Mouse (Mus musculus): ENCODE results near the gene Prpf8. TPM values are rescaled to one million over a fixed set of nuclear protein-coding genes. Genes with fewer than 3 reads are reported as not detected.

Gene Prpf8
- polyA plus RNA-seq (2012; rRNA removed), result 48.5 and 53.9 TPM in 2 replicates

DNA sequence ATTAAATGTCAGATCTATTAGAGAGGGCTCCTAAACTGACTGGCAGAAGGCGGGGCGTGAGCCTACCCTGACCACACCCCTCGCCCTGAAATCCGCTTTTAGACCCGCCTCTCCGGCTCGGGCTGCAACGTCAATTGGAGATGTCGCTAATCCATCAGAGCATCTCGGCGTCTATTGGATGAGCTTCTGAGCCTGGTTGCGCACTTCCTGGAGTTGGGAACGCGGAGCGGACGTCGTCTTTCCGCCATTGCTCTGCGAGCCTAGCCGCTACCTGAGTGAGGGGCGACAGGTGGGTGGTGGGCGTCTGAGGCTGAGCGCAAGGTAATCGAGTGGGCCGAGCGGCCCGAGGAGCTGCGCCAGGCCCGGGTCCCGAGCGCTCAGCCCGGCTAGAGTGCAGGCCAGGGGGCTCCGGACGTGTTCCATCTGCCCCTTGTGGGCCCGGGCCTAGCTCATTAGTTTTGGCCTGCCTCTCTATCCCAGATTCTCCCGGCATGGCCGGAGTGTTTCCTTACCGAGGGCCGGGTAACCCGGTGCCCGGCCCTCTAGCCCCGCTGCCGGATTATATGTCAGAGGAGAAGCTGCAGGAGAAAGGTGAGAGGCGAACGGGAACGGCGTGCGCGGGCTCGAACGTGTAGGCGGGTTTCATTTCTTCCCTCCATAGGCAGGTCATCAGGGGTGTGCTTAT lies at the start of gene Prpf8:
Prpf8 (plus strand) TSS at position 216 of the 685 bp plus-strand sequence.

DNA sequence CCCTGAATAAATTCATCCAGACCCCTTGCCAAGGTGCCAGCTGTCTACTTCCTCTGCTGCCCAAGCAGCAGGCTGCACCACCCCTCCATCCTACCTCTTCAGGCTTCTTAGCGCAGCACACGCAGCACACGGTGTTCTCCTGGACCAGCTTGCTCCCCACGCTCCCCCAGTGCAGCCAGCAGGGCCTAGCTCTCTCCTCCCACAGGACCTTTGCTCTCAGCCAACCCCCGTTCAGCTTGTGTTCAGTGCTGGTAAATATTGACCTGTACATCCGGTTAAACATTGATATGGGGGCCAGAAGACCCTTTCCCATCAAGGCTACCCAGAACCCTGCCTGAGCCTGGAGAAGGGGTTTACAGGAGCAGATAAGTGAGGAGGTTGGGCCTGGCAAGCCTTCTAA lies 47.3 kb upstream of the Prpf8 start, which contains the start of gene Serpinf2:
Serpinf2 (minus strand) TSS at position 229 of the 400 bp plus-strand sequence.

DNA sequence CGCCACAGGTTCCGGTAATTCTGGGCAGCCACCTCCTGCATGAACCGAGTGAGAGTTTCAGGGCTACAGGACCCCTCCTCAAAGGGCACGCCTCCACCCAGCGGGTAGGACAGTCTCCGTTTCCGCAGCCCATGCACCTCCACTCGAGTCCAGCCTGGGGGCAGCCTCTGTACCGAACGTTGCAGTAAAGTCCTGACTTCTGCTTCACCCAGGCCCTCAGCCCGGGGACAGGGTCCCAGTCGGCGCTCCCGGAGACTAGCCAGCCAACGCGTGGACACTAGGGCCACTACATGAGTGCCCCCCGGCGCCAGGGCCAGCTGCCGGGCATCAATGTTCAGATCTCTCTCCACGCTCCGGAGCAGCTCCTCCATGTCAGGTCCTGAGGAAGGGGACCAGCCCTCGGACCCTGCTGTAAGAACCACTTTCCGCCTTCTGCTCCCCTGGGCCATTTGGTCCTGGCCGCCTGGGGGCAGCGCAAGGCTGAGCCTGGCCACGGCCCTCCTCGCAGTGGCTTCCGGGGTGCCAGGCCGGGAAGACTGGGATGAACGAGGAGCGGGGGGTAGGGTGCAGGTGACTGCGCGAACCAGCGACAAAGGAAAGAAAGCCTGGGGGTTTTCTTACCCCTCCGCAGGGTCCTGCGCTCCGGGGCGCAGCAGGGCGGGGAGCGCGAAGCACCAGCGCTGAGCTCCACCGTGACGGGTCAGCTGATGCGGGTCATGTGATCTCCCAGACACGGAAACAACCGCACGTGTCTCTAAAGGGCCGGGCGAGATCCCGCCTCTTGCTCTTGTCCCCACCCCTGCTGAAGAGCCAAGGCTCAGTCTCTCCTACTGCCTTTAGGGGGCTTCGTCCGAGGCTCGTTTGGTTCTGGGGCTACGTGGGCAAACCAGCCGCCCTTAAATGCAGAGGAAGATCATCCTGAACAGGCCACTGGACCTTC lies 32.4 kb upstream of the Prpf8 start, which contains the start of gene Wdr81:
Wdr81 (minus strand) TSS at position 727 of the 940 bp plus-strand sequence.

DNA sequence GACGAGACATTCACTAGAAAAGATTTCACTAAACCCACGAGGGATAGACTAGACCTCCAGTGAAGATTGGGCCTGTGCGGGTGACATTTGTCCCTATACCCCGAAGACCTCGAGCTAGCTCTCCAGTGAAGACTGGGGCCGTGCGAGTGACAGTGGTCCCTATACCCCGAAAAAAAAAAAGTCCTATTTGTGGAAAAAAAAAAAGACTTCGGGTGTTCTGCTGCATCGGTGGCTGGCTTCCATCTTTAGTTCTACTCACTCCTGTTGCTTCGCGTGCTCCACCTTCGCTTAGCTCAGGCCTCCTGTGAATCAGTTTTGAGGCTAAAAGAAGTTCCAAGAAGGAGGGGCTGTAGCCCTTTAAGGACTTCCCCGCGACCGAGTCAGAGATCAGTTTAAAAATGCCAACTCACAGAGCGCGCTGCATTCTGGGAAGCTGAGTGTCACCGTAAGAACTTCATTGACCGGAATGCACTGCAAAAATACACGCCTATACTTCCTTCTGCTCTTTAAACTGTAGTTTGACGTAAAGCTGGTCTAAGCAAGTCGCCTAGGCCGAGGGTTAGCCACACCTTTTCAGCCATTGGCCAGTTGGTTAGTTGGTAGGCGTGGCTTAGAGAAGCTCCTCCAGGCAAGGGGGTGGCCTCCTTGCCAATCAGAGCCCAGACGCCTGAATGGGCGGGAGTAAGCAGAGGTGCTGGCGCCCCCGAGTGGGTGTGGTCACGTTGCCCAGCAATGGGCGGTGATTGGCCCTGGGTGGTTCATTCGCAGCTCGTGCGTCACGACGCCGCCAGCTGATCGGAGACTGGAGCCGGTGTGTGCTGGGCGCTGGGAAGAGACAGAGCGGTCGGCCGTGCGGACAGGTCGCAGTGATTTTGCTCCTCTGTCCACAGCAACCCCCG lies 25.5 kb upstream of the Prpf8 start, which contains the start of gene Tlcd2:
Tlcd2 (plus strand) TSS at position 872 of the 899 bp plus-strand sequence.

DNA sequence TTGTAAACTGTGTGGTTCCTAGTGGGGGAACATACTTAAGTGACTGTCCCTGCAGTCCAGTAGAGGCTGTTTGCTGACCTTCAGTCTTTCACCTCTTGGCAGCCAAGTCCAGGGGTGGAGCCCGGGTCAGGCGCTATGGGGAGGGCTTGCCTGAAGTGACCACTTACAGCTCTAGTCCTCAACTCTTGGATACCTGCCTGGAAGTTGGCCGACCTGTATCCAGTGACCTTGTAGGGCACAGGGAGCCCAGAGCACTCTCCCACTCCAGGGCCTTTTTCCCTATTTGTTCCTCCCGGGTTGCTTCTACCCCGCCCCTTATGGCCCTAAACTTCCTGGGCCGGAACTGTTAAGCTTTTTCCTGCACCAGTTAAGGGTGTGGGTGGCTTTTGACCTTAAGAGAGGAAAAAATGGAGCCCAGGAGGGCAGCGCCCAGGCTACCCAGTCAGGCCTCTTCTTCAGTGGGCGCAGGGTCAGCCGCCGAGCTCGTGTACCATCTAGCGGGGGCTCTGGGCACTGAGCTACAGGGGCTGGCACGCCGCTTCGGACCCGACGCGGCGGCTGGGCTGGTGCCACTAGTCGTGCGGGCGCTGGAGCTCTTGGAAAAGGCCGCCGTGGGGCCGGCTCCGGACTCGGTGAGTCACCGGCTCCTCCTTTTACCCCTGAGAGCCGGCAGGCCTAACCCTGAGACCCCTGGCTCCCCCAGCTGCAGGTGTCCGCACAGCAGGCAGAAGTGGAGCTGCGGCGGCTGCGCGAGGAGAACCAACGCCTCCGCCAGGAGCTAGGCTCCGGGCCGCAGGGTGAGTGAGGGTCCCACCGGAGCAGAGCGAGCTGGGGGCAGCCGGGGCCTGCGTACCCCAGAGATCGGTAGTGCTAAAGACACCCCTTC lies 23.4 kb downstream of the Prpf8 start, which contains the start of gene Rilp:
Rilp (plus strand) TSS at position 354 of the 886 bp plus-strand sequence.

DNA sequence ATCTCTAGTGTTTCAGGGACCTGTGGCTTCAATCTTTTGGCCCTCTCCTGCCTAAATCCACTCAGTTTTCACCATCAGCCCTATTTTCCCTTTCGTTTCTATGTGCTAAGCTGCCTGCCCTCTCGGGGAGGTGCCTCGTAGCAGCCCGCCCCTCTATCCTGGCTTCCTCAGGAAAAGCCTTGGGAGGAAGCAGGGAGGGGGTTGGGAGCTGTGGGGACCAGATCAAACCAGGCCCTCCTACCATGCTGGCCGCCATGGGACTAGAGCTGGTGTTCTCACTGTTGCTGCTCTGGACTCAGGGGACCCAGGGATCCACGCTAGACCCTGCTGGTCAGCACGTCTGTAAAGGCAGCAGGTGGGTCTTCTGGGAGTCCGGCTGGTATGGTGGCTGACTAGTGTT lies 26.7 kb downstream of the Prpf8 start, which contains the start of gene Scarf1:
Scarf1 (plus strand) TSS at position 205 of the 400 bp plus-strand sequence.

DNA sequence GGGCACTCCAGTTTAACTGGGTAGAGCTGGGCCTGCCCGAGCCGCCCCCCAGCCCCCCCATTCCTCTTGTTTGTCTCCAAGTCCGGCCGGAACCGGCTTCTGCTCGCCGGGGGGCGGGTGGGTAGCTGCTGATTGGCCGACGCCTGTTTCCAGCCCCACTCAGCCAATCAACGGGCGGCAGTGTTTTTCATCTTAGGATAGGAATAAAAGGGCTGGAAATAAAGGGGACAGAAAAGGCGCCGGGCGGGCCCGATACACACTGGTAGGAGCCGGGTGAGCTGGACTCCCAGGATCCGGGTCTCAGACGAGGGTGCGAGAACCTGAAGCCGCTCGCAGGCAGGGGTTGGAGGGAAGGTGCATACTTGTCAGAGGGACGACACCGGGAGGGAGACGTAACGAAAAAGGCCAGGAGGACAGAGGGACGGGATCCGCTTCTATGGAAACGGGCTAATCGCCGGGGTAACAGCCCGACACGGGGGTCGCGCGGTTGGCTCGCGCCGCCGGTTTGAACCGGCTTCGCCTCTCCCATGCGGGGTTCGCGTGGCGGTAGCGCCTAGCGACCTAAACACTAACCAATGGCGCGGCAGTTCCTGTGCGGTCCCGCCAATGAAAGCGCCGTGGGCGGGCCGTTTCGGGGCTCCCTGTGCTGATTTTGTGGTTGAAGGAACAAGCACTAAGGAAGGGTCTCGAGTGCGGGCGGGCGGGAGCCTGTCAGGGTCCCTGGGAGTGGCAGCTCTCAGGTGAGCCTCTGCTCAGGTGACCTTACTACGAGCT lies 45.0 kb downstream of the Prpf8 start, which contains the start of gene Slc43a2:
Slc43a2 (plus strand) TSS at position 226 of the 774 bp plus-strand sequence.

Other genes starting within 250 kb of the Prpf8 start
- gene Rpa1, start 138.5 kb upstream of the Prpf8 start, polyA plus RNA-seq (2012; rRNA removed), result 9.9 and 14.4 TPM in 2 replicates
- gene Smyd4, start 138.4 kb upstream of the Prpf8 start, polyA plus RNA-seq (2012; rRNA removed), result 2.6 and 4.5 TPM in 2 replicates
- gene Serpinf1, start 64.1 kb upstream of the Prpf8 start, polyA plus RNA-seq (2012; rRNA removed), result 27.8 and 32.3 TPM in 2 replicates
- 0.88 and 1.9 TPM in 2 replicates for gene Serpinf2, start 47.2 kb upstream of the Prpf8 start, polyA plus RNA-seq (2012; rRNA removed)
- gene Wdr81, start 32.1 kb upstream of the Prpf8 start, polyA plus RNA-seq (2012; rRNA removed), result 20.5 and 24.9 TPM in 2 replicates
- 14.5 and 19.6 TPM in 2 replicates for gene Tlcd2, start 25.1 kb upstream of the Prpf8 start, polyA plus RNA-seq (2012; rRNA removed)
- 12.3 and 13.1 TPM in 2 replicates for gene Rilp, start 23.3 kb downstream of the Prpf8 start, polyA plus RNA-seq (2012; rRNA removed)
- 14.3 and 15.1 TPM in 2 replicates for gene Scarf1, start 26.7 kb downstream of the Prpf8 start, polyA plus RNA-seq (2012; rRNA removed)
- gene Slc43a2, start 44.9 kb downstream of the Prpf8 start, polyA plus RNA-seq (2012; rRNA removed), result 18.6 and 19.8 TPM in 2 replicates
- gene Pitpna, start 101.3 kb downstream of the Prpf8 start, polyA plus RNA-seq (2012; rRNA removed), result 55.8 and 70.1 TPM in 2 replicates
- gene Inpp5k, start 144.2 kb downstream of the Prpf8 start, polyA plus RNA-seq (2012; rRNA removed), result 38.6 and 40.4 TPM in 2 replicates
- gene Myo1c, start 163.7 kb downstream of the Prpf8 start, polyA plus RNA-seq (2012; rRNA removed), result 73.3 and 74.1 TPM in 2 replicates
- gene Crk, start 192.4 kb downstream of the Prpf8 start, polyA plus RNA-seq (2012; rRNA removed), result 198 and 236 TPM in 2 replicates
- gene Ywhae, start 246.1 kb downstream of the Prpf8 start, polyA plus RNA-seq (2012; rRNA removed), result 74.0 and 89.2 TPM in 2 replicates

Measured in colon, adult 2 months (tissue).